Mouse (Mus musculus) mesoderm, embryonic 11.5 days (tissue): ENCODE results near the gene Gdf15.
A peak's percentile ranks its signal among the peaks of the same experiment; 100 is the strongest.

Source experiments
- DNase-seq: peaks from one replicate; pipeline ENCODE4 v3.0.0-alpha.2; 2012; ENCODE audit warnings: low read depth, low spot score

Gene Gdf15

GRCm38 (mm10) chr8:70629574-70630531 lies 2.4 kb downstream of the Gdf15 start:
- peak; percentile 94 for DNase-seq

DNA sequence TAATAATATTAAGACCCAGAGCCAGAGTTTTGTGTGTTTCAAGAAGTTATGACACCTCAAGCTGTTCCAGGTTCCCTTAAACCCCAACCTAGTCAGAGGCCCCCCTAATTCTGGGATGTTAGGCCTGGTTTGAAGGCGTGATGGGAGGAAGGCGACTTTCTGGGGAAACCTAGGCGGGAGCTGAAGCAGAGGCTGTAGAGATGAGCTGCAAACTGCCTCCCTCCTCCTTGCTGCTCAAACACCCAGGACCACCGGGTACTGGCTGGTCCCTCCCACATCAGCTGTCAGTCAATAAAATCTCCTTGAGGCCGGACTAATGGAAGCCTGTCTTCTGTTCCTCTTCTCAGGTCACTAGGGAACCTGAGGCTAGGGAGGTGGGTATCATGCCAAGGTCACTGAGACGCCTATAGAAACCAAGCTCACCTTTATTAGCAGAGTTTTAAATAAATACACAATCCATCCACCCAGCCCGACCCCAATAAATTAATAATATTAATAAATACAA lies 3.2 kb downstream of the Gdf15 start:
- no peak for DNase-seq

GRCm38 (mm10) chr8:70627041-70627440 lies 5.2 kb downstream of the Gdf15 start:
- DNase-seq, result no peak

GRCm38 (mm10) chr8:70625104-70625503 lies 7.2 kb downstream of the Gdf15 start:
- DNase-seq, result no peak

GRCm38 (mm10) chr8:70622220-70622619 lies 10.0 kb downstream of the Gdf15 start:
- DNase-seq, result no peak

DNA sequence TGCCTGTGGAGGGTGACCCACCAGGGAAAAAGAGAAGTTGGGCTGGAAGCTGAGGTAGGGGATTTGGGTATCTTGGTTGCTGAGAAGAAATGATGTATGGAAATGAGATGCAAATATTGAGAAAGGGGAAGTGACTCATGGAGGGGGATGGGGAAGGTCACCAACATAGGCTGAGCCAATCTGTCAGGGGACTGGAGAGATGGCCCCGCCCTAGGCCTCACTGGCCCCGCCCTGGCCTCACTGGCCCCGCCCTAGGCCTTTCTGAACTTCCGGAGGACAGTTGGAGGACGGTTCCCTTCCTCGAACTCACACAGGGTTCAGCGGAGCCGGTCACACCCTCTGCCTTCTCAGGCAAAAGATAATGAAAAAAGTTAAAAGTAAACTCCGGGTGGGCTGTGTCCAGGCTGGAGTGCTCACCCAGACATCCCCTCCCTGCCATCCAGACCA lies 13.3 kb downstream of the Gdf15 start:
- no peak for DNase-seq

GRCm38 (mm10) chr8:70617985-70618384 lies 14.3 kb downstream of the Gdf15 start:
- no peak for DNase-seq

- no peak for DNase-seq
Observed at GRCm38 (mm10) chr8:70616645-70617044, 15.6 kb downstream of the Gdf15 start.

- no peak for DNase-seq
Observed at GRCm38 (mm10) chr8:70615894-70616293, 16.4 kb downstream of the Gdf15 start, which contains the start of gene Lrrc25. Gene Lrrc25, plus strand, starts transcription at chr8:70616155.

DNA sequence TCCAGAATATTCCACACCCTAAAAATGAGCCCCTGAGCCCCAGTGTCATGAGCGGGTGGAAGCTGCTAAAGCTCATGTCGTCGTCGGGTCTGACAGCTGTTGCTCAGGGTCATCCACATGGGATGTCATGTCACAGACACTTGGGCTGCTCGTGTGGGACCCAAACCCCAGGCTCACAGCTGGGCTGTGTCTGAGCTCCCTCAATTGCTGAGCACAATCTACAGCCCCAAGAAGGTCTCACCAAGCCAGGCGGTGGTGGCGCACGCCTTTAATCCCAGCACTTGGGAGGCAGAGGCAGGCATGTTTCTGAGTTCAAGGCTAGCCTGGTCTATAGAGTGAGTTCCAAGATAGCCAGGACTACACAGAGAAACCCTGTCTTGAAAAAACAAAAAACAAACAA lies 17.0 kb downstream of the Gdf15 start:
- no peak for DNase-seq

GRCm38 (mm10) chr8:70614469-70614868 lies 17.8 kb downstream of the Gdf15 start:
- no peak for DNase-seq

DNA sequence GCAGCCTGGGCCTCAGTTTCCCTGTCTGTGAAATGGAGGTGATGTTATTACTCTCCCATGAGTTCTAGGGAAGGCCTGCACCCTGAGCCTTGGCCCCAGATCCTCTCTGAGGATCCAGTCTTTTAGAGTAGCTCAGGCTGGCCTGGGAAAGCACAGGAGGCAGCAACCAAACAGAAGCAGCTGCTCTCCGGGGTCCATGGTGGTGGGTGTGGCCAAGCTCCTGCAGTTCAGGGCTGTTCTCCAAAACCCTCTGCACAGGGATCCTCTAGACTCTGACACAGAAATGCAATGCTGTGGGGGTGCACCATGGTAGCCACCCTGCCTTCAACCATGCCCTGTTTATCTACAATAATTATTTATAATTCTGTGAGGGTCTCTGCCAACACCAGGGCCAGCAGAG lies 18.5 kb downstream of the Gdf15 start:
- DNase-seq, result no peak

DNA sequence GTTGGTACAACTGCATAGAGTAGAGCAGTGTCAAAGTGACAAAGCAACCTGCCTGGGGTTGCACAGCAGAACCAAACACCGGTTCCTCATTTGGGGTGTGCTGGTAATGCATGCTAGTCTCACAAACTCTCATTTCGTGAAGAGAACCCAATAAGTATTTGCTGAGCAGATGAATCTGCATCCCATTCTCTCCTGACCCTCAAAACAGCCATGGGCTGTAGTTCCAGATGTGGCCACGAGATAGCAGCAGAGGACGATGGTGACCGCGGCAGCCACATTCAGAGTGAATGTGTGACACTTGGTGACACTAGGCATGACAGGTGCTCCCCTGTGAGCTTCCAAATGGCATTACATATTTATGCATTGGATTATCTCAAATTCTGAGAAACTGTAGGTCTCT lies 20.4 kb downstream of the Gdf15 start:
- DNase-seq, result peak; percentile 86

GRCm38 (mm10) chr8:70610796-70611771 lies 21.2 kb downstream of the Gdf15 start:
- DNase-seq, result peak; percentile 67

DNA sequence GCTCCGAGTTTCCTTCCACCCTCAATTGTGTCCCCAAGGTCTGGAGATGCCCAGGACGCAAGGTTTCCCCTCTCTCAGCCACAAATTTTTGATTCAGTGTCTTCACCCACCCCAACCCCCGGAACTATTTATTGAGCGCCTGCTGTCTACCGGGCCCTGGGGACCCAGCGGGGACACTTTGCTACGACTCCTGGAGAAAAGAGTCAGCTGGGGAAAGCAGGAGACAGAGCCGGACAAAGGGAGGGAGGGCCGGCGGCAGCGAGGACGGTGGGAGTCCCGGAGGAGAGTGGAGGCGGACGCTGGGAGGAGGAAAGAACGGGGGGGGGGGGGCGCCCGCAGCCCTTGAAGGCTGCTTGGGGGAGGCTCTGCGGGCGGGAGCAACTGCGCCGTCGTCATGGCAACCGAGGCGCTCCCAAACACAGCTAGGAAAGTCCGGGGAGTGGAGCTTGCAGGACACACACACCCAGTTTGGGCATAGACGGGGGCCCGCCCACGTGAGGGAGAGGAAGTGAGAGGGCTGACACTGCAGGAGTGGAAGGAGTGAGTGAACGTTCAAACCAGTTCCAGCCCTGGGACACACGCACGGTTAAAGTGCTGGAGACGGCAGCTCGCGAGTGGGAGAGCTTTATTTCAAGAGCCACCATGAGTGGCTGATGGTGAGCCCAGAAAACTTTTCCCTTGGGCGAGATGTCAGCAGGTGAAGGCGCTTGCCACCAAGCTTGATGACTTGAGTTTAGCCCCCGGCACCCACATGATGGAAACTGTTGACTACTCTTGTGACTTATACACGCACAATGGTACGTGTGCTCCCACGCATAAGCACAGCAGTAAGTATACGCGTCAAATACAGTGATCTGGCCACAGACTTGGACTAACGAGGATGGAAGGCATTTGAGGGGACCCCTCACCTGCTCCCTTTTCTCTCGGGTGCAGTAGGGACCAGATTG lies 22.1 kb downstream of the Gdf15 start:
- DNase-seq, result peak; percentile 94

DNA sequence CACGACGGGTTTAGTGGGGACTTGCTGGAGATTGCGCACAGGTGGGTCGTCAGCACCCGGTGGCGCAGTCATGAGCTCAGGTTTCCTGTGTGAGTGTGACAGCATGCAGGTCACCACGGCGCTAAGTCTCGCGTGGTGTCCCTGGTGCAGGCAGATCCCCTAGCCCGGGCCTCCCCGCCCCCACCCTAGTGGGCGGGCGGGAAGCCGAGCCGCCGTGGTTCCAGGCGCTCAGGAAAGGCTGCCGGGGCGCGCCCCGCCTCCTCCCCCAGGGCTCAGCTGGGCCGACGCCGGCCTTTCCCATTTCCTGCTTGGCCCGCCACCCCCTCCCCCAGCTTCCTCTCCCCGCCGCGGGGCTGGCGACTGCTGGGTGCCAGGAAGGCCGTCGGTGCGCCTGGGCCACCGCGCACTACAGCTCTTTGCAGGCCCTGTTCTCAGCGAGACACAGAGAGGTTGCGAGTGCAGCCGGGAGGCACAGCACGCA lies 22.8 kb downstream of the Gdf15 start:
- DNase-seq, result peak; percentile 91

DNA sequence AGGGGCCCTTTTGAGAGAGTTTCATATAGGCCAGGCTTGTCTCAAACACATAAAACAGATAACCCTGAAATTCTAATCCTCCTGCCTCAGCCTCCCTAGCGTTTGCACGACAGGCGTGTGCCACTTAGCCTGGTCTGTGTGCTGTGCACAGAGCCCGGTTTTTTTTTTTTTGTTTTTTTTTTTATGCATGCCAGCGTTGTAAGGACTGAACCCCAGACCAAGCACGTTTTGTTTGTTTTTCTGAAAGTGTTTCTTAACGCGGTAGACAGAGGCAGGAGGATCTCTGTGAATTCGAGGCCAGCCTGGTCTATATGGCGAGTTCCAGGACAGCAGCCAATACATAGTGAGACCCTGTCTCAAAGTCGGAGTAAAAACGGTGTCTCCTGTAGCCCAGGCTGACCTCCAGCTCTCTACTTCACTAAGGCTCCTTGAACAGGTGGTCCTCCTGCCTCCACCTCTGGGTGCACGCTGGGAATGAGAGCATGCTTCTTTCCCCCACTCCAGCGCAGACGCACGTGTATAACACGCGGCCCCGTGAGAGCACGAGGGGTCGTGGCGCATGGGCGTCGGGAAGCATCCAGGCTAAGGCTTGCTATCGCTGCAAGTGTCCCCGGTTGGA lies 23.4 kb downstream of the Gdf15 start, which contains the start of gene Ssbp4:
Ssbp4 (minus strand) TSS at position 124 of the 619 bp plus-strand sequence.
- DNase-seq, result no peak

DNA sequence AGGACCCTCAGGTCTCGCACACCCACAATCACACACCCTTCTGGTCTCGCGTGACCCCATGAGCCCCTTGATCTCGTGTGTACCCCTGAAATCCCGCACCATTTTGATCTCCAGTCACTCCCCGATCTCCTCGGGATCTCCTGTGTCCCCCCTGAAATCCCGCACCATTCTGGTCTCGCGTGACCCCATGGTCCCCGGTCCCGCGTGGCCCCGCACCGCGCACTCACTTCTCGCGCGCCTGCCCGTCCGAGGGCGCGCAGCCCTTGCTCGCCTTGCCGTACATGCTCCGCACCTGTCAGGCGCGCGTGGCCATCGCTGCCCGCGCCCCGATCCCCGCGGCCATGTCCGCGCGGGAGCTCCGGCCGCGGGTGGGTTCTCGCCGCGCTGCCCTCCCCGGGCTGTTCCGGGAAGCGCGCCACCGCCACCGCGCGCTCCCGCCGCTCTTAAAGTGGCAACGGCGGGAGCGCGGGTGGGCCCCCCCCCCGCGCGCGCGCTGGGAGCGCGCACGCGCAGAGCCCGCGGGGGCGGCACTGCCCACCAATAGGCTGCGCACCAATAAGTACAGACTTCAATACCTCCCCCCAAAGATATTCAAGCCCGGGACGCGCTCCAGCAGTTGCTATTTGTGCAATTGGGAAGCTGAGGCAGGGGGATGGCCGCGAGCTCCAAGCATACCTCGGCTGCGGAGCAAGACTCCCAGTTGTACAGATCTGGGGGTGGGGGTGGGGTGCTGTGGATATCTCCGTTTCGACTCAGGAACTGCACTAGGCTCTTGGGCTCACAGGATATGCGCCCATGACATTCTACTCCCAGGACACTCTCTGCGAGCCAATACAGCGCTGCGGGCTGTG lies 24.1 kb downstream of the Gdf15 start:
- no peak for DNase-seq

GRCm38 (mm10) chr8:70607603-70607897 lies 24.7 kb downstream of the Gdf15 start:
- DNase-seq, result no peak
